Mouse (Mus musculus) limb, embryonic 14.5 days (tissue): ENCODE measurements around the gene Fgfr4. TPM values are rescaled to one million over a fixed set of nuclear protein-coding genes. Genes with fewer than 3 reads are reported as not detected.

Source experiments
- ATAC-seq: fragments of 200-750 bp; cut with Nextera tagmentation; 2 replicates; pipeline ENCODE4 v1.8.0; 2017; ENCODE audit warnings: low read depth, moderate number of reproducible peaks, moderate TSS enrichment; ENCODE audit not compliant: low FRiP score
- DNase-seq: peaks from one replicate; pipeline ENCODE4 v3.0.0-alpha.2; 2015; ENCODE audit warnings: low spot score
- H3K27ac ChIP-seq: fragments of 300-500 bp; sonication (generic); replicated peaks from 2 replicates; pipeline ENCODE4 v1.5.1; 2014; ENCODE audit warnings: low read depth, mild to moderate bottlenecking, low read length, moderate library complexity, mixed read lengths
- H3K27me3 ChIP-seq: fragments of 300-500 bp; sonication (generic); 2 replicates; pipeline ENCODE4 v1.6.1; 2014; ENCODE audit warnings: low read length, mixed read lengths; ENCODE audit not compliant: control insufficient read depth, insufficient read depth
- H3K36me3 ChIP-seq: fragments of 300-500 bp; sonication (generic); 2 replicates; pipeline ENCODE4 v1.6.1; 2014; ENCODE audit warnings: mild to moderate bottlenecking, low read length, moderate library complexity, mixed read lengths; ENCODE audit not compliant: control insufficient read depth, insufficient read depth
- H3K4me1 ChIP-seq: fragments of 300-500 bp; sonication (generic); 2 replicates; pipeline ENCODE4 v1.6.1; 2014; ENCODE audit warnings: antibody characterized with exemption, low read length, mixed read lengths; ENCODE audit not compliant: control insufficient read depth, insufficient read depth
- H3K4me2 ChIP-seq: fragments of 300-500 bp; sonication (generic); replicated peaks from 2 replicates; pipeline ENCODE4 v1.6.1; 2014; ENCODE audit warnings: low read depth, mild to moderate bottlenecking, low read length, moderate library complexity; ENCODE audit not compliant: severe bottlenecking
- H3K4me3 ChIP-seq: fragments of 300-500 bp; sonication (generic); replicated peaks from 2 replicates; pipeline ENCODE4 v1.5.1; 2014; ENCODE audit warnings: low read length
- H3K9ac ChIP-seq: fragments of 300-500 bp; sonication (generic); 2 replicates; pipeline ENCODE4 v1.6.1; 2014; ENCODE audit warnings: mild to moderate bottlenecking, low read depth, low read length, moderate library complexity; ENCODE audit not compliant: severe bottlenecking
- H3K9me3 ChIP-seq: fragments of 300-500 bp; sonication (generic); 2 replicates; pipeline ENCODE4 v1.6.1; 2016; ENCODE audit warnings: low read length; ENCODE audit not compliant: control insufficient read depth
- POLR2A ChIP-seq: fragments of 200-500 bp; IDR thresholded peaks from 2 replicates; pipeline ENCODE4 v1.8.0; 2012; ENCODE audit warnings: inconsistent platforms, mild to moderate bottlenecking, moderate library complexity, borderline replicate concordance; ENCODE audit not compliant: insufficient read depth, insufficient read length; ENCODE audit errors: extremely low read depth
- WGBS: fragments of 180-500 bp; shearing (Covaris S2); extraction: QIAGEN DNeasy Blood & Tissue Kit; methylation state at CpG from one replicate; pipeline ENCODE4 v1.1.7; 2014; 5-methylcytosine and 5-hydroxymethylcytosine counted together
- polyA plus RNA-seq, 2 experiments: library from polyadenylated mRNA; depleted of rRNA in 1 of 2; stranded (reverse) in 1 of 2; unstranded in 1 of 2; fragments of >200 nt; fragmentation: Nextera tagmentation in 1 of 2; extraction: Ambion mirVana in 1 of 2; gene quantifications; 2 replicates each; pipeline versions ENCODE4 v1.2.1 to v1.2.3; 2012 to 2014

Gene Fgfr4
- polyA plus RNA-seq, 2 experiments = 12.1 to 38.9 TPM

GRCm38 (mm10) chr13:55211221-55212010 lies 59.0 kb downstream of the Fgfr4 start:
- Histone ChIP-seq H3K4me3 (peak overlapping the region; percentile 54), H3K27me3 (no peaks in the 10 kb centered on the region), H3K4me1 (peaks cover 40% of the 10 kb centered on the region), H3K36me3 (peaks cover 32% of the 10 kb centered on the region), H3K4me2 (peak overlapping the region; percentile 93), H3K27ac (peak overlapping the region; percentile 99), H3K9me3 (no peaks in the 10 kb centered on the region), H3K9ac (peak overlapping the region; percentile 95)
- 0% methylated on average over 16 of the region's 93 CpGs for WGBS
- peak; percentile 80 for ATAC-seq
- no peak for TF ChIP-seq POLR2A
- DNase-seq = peak; percentile 90

GRCm38 (mm10) chr13:55212011-55212360 lies 59.5 kb downstream of the Fgfr4 start:
- H3K27me3 ChIP-seq = no peaks in the 10 kb centered on the region
- peak overlapping the region; percentile 93 for H3K4me2 ChIP-seq
- 0 out of 2 replicates have a peak, but pooled peaks have one; percentile 2 for TF ChIP-seq POLR2A
- peak overlapping the region; percentile 95 for H3K9ac ChIP-seq
- ATAC-seq = peak; percentile 44
- 10% methylated on average over 2 of the region's 32 CpGs for WGBS
- peak overlapping the region; percentile 99 for H3K27ac ChIP-seq
- H3K4me1 ChIP-seq = peaks cover 40% of the 10 kb centered on the region
- peak; percentile 51 for DNase-seq
- H3K36me3 ChIP-seq = peaks cover 38% of the 10 kb centered on the region
- H3K4me3 ChIP-seq = peak overlapping the region; percentile 54
- no peaks in the 10 kb centered on the region for H3K9me3 ChIP-seq

DNA sequence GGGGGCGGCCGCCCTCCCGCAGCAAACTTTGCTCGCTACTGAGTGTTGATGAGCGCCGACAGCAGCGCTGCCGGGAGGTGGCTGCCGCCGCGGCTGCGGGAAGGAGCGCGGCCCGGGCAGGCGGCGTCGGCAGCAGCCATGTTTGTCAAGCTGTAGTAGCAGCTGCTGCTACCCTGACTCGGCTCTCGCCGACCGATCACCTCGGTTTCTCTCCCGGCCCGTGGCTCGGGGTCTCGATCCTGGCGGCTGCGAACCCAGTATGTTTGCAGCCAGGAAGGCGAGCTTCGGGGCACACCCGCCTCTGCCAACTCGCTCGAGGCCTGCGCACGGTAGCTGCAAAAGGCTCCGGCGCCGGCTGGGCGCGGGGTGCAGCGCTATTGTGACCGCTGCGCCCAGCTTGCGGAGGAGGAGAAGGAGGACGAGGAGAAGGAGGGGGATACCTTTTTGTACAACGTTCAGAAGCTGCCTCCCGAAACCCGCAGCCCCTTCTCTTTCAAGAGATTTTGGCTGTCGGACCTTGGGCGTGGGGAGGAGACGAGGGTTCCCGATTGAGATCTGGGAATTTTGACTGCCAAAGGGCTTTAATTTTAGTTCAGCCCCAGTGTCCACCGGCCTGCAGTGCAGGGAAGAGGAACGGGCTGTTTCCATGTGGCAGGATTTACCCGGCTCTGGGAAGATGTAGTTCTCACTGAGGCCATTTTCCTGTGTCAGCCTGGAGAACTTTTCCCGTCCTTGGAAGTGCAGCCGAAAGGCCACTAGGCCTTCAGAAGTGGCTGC lies 60.1 kb downstream of the Fgfr4 start:
- TF ChIP-seq POLR2A = no peak
- WGBS = 1% methylated on average over 55 of the region's 58 CpGs
- H3K4me3 ChIP-seq = peak overlapping the region; percentile 54
- no peak for ATAC-seq
- DNase-seq = peak; percentile 52
- peaks cover 40% of the 10 kb centered on the region for H3K4me1 ChIP-seq
- H3K4me2 ChIP-seq = peak overlapping the region; percentile 93
- peaks cover 44% of the 10 kb centered on the region for H3K36me3 ChIP-seq
- H3K9ac ChIP-seq = peak overlapping the region; percentile 95
- peak overlapping the region; percentile 99 for H3K27ac ChIP-seq
- H3K9me3 ChIP-seq = no peaks in the 10 kb centered on the region
- H3K27me3 ChIP-seq = no peaks in the 10 kb centered on the region

DNA sequence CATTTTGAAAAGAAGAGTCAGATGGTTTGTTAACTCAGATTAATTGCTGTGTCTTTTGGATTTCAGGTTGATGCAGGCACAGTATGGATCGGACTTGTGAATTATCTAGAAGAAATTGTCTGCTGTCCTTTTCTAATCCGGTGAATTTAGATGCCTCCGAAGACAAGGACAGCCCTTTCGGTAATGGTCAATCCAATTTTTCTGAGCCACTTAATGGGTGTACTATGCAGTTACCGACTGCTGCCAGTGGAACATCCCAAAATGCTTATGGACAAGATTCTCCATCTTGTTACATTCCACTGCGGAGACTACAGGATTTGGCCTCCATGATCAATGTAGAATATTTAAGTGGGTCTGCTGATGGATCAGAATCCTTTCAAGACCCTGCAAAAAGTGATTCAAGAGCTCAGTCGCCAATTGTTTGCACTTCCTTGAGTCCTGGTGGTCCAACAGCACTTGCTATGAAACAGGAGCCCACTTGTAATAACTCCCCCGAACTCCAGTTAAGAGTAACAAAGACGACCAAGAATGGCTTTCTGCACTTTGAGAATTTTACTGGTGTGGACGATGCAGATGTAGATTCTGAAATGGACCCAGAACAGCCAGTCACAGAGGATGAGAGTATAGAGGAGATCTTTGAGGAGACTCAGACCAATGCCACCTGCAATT lies 60.8 kb downstream of the Fgfr4 start:
- peak overlapping the region; percentile 93 for H3K4me2 ChIP-seq
- no peak for ATAC-seq
- H3K9me3 ChIP-seq = no peaks in the 10 kb centered on the region
- DNase-seq = no peak
- peak overlapping the region; percentile 54 for H3K4me3 ChIP-seq
- H3K4me1 ChIP-seq = peaks cover 40% of the 10 kb centered on the region
- peak overlapping the region; percentile 95 for H3K9ac ChIP-seq
- TF ChIP-seq POLR2A = no peak
- peak overlapping the region; percentile 99 for H3K27ac ChIP-seq
- no peaks in the 10 kb centered on the region for H3K27me3 ChIP-seq
- H3K36me3 ChIP-seq = peaks cover 51% of the 10 kb centered on the region
- 55% methylated on average over 10 of the region's 10 CpGs for WGBS

Other genes starting within 250 kb of the Fgfr4 start
- 3.3 and 3.9 TPM in 2 replicates for gene Unc5a, start 203.2 kb upstream of the Fgfr4 start, polyA plus RNA-seq (2012; rRNA removed)
- gene Unc5a, start 203.2 kb upstream of the Fgfr4 start, polyA plus RNA-seq (2014; fragmentation: Nextera tagmentation; extraction: Ambion mirVana) = 1.2 and 2.2 TPM in 2 replicates
- 1.7 and 1.9 TPM in 2 replicates for gene Hk3, start 131.3 kb upstream of the Fgfr4 start, polyA plus RNA-seq (2012; rRNA removed)
- gene Hk3, start 131.3 kb upstream of the Fgfr4 start, polyA plus RNA-seq (2014; fragmentation: Nextera tagmentation; extraction: Ambion mirVana) = 1.5 and 1.6 TPM in 2 replicates
- 17.5 and 28.5 TPM in 2 replicates for gene Uimc1, start 52.3 kb upstream of the Fgfr4 start, polyA plus RNA-seq (2012; rRNA removed)
- gene Uimc1, start 52.3 kb upstream of the Fgfr4 start, polyA plus RNA-seq (2014; fragmentation: Nextera tagmentation; extraction: Ambion mirVana) = 27.1 and 30.6 TPM in 2 replicates
- 48.6 and 50.8 TPM in 2 replicates for gene Zfp346, start 47.3 kb upstream of the Fgfr4 start, polyA plus RNA-seq (2012; rRNA removed)
- gene Zfp346, start 47.3 kb upstream of the Fgfr4 start, polyA plus RNA-seq (2014; fragmentation: Nextera tagmentation; extraction: Ambion mirVana) = 27.0 and 28.9 TPM in 2 replicates
- gene Gm17617, start 19.1 kb upstream of the Fgfr4 start, polyA plus RNA-seq (2012; rRNA removed) = not detected in 2 replicates
- gene Gm17617, start 19.1 kb upstream of the Fgfr4 start, polyA plus RNA-seq (2014; fragmentation: Nextera tagmentation; extraction: Ambion mirVana) = not detected in 2 replicates
- 40.0 and 41.6 TPM in 2 replicates for gene Nsd1, start 57.1 kb downstream of the Fgfr4 start, polyA plus RNA-seq (2012; rRNA removed)
- gene Nsd1, start 57.1 kb downstream of the Fgfr4 start, polyA plus RNA-seq (2014; fragmentation: Nextera tagmentation; extraction: Ambion mirVana) = 65.8 and 66.5 TPM in 2 replicates
- gene Prelid1, start 167.9 kb downstream of the Fgfr4 start, polyA plus RNA-seq (2012; rRNA removed) = 282 and 315 TPM in 2 replicates
- 450 and 476 TPM in 2 replicates for gene Prelid1, start 167.9 kb downstream of the Fgfr4 start, polyA plus RNA-seq (2014; fragmentation: Nextera tagmentation; extraction: Ambion mirVana)
- 154 and 165 TPM in 2 replicates for gene Rab24, start 169.3 kb downstream of the Fgfr4 start, polyA plus RNA-seq (2012; rRNA removed)
- gene Rab24, start 169.3 kb downstream of the Fgfr4 start, polyA plus RNA-seq (2014; fragmentation: Nextera tagmentation; extraction: Ambion mirVana) = 109 and 116 TPM in 2 replicates
- 59.8 and 67.0 TPM in 2 replicates for gene Mxd3, start 177.2 kb downstream of the Fgfr4 start, polyA plus RNA-seq (2012; rRNA removed)
- 41.4 and 44.1 TPM in 2 replicates for gene Mxd3, start 177.2 kb downstream of the Fgfr4 start, polyA plus RNA-seq (2014; fragmentation: Nextera tagmentation; extraction: Ambion mirVana)
- gene Lman2, start 210.1 kb downstream of the Fgfr4 start, polyA plus RNA-seq (2012; rRNA removed) = 84.4 and 101 TPM in 2 replicates
- gene Lman2, start 210.1 kb downstream of the Fgfr4 start, polyA plus RNA-seq (2014; fragmentation: Nextera tagmentation; extraction: Ambion mirVana) = 92.9 and 101 TPM in 2 replicates
- 1.8 and 1.9 TPM in 2 replicates for gene Rgs14, start 217.1 kb downstream of the Fgfr4 start, polyA plus RNA-seq (2012; rRNA removed)
- gene Rgs14, start 217.1 kb downstream of the Fgfr4 start, polyA plus RNA-seq (2014; fragmentation: Nextera tagmentation; extraction: Ambion mirVana) = 1.3 and 2.4 TPM in 2 replicates
- not detected in 2 replicates for gene Slc34a1, start 245.5 kb downstream of the Fgfr4 start, polyA plus RNA-seq (2012; rRNA removed)
- not detected in 2 replicates for gene Slc34a1, start 245.5 kb downstream of the Fgfr4 start, polyA plus RNA-seq (2014; fragmentation: Nextera tagmentation; extraction: Ambion mirVana)